Mouse (Mus musculus) skeletal muscle tissue, postnatal 0 days (tissue): ENCODE results near the gene 0610037L13Rik. TPM values are rescaled to one million over a fixed set of nuclear protein-coding genes. Genes with fewer than 3 reads are reported as not detected.

Experiments
- polyA plus RNA-seq: library from polyadenylated mRNA; unstranded; fragments of >200 nt; fragmentation: Nextera tagmentation; extraction: Ambion mirVana; gene quantifications from 2 replicates; pipeline ENCODE4 v1.2.1, GENCODE M21; 2015

0610037L13Rik gene
- polyA plus RNA-seq = 109 and 114 TPM in 2 replicates

DNA sequence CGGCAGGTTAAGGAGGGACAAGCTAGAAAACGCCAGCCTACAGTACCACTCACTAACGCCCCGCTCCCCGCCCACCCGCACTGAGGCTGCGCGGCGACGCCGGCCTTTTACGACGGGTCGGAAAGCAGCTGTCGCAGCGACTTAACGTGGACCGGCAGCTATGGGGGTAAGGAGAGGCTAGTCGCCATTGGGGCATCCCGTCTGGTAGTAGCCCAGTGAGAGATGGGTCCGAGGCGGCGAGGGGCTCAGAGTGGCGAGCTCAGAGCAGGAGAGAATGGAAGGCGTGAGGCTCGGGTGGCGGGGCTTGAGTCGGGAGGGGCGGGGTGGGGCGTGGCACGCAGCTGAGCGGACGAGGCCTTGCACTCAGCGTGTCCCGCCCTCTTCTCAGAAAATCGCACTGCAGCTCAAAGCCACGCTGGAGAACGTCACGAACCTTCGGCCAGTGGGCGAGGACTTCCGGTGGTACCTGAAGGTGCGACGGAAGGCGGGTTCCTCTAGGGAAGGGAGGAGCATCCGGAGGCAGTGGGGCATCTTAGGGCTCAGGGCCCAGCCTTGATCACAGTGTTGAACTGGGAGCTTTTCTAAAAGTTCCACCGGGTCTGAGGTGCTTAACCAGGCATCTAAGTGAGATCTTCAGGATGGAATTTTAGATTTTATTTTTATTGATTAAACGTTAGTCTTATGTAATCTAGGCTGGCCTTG, at the start of gene 0610037L13Rik:
TSS of gene 0610037L13Rik (plus strand) at position 83 of the 702 bp plus-strand sequence.

DNA sequence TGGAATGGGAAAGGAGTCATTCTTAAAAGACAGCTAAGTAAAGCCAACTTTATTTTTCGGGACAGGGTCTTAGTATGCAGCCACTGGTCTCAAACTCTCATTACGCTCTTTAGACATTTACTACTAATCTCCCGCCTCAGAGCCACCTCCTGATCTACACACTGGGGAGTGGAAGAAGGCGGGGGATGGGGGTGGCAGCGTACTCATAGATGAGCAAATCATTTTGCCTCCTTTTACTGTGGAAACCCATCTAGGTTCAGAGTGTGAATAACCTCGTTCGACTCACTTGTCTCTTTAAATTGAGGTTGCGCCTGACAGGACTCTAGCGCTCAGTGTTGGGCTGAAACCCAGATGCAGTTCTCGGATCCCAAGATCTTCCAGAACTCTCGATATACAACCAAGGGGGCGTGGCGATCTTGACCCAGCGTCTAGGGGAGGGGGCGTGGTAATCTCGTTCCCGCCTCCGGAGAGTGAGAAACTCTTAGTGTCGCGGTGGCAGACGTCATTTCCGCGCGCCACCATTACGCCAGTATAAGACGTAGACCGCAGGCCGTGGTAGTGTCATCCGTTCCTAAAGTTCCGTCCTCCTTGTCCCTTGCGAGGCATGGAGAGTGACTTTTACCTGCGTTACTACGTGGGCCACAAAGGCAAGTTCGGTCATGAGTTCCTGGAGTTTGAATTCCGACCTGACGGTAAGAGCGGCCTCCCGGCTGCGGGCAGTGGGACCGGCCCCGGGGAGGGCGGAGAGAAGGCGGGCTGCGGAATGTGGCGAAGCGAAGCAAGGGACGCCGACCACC, 10.2 kb upstream of the 0610037L13Rik start, which contains the start of gene Magoh:
TSS of gene Magoh (plus strand) at position 502 of the 797 bp plus-strand sequence.

DNA sequence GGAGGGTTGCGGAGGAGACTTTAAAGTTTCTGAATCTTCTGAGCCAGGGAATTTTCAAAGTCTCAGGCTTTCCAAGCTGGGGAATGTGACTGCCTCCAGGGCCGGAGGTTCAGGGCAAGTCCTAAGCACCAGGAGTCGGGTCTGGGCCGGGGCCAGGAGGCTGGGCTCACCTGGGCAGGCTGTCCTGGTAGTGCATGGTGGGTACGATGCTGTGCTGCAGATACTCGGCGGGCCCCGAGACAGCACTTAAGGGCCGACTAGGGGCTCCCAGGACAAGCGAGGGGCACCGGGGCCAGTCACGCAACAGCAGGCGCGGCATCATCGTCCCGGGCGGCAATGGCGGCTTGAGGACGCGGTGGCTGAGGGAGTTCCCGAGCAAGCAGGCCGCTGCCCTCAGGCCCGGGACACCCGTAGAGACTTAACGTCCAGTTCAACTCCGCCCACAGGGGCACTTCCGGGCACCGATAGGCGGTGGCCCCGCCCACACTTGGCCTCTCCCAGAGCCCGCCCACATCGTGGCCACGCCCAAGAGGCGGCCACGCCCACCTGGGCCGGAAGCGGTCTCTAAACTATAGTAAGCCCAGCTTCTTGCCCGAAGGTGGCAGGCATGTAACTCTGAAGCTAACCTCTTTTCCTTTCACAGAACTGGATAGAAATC, 33.7 kb downstream of the 0610037L13Rik start, which contains the start of gene Cpt2:
TSS of gene Cpt2 (minus strand) at position 466 of the 658 bp plus-strand sequence.

Other genes with a start within 250 kb of the 0610037L13Rik start
- gene Dmrtb1, start 205.6 kb upstream of the 0610037L13Rik start, polyA plus RNA-seq = not detected in 2 replicates
- gene Lrp8, start 87.6 kb upstream of the 0610037L13Rik start, polyA plus RNA-seq = 0.14 and 0.39 TPM in 2 replicates
- gene Magoh, start 10.1 kb upstream of the 0610037L13Rik start, polyA plus RNA-seq = 80.4 and 84.6 TPM in 2 replicates
- 73.8 and 78.8 TPM in 2 replicates for gene Cpt2, start 33.8 kb downstream of the 0610037L13Rik start, polyA plus RNA-seq
- not detected in 2 replicates for gene Slc1a7, start 78.5 kb downstream of the 0610037L13Rik start, polyA plus RNA-seq
- gene Podn, start 206.6 kb downstream of the 0610037L13Rik start, polyA plus RNA-seq = 1.2 and 1.7 TPM in 2 replicates